Mouse (Mus musculus) spleen, adult 2 months (tissue): ENCODE measurements at regions not wholly inside any gene's neighbourhood (a gene's known extent, or its start where the extent isn't known, plus 50 kb on each side); places are given as distances from the start of the nearest gene placed in this dataset.

ENCODE experiments used
- CTCF ChIP-seq: fragments of 200-500 bp; IDR thresholded peaks from 2 replicates; pipeline ENCODE4 v1.5.1; 2011; ENCODE audit warnings: mild to moderate bottlenecking, inconsistent platforms; ENCODE audit not compliant: insufficient read depth, insufficient read length, insufficient replicate concordance; ENCODE audit errors: extremely low read depth
- POLR2A ChIP-seq: fragments of 200-500 bp; IDR thresholded peaks from 2 replicates; pipeline ENCODE4 v1.6.1; 2011; ENCODE audit warnings: low read depth, low read length, inconsistent platforms

GRCm38 (mm10) chr10:53456027-53456713, 76.4 kb upstream of the Cep85l start:
- TF ChIP-seq POLR2A (no peak), CTCF (no peak)
